Mouse (Mus musculus): ENCODE measurements around the gene Socs2. TPM values are rescaled to one million over a fixed set of nuclear protein-coding genes. Genes with fewer than 3 reads are reported as not detected.

Socs2 gene
- polyA plus RNA-seq, 1 experiment = 23.7 TPM

GRCm38 (mm10) chr10:95449033-95449432, 32.1 kb upstream of the Socs2 start:
- no peaks in the 10 kb centered on the region for H3K4me1 ChIP-seq (ENCODE audit: control insufficient read depth, insufficient read depth, low read length)
- TF ChIP-seq CTCF (IDR thresholded peaks at IDR 0.05; ENCODE audit: extremely low read depth, insufficient read depth, low read length) = no peak
- TF ChIP-seq POLR2A (IDR thresholded peaks at IDR 0.05; ENCODE audit: extremely low read depth, insufficient read depth, low read length) = no peak
- H3K4me3 ChIP-seq (ENCODE audit: insufficient read depth, low read length) = no peak overlapping the region
- H3K27ac ChIP-seq (ENCODE audit: insufficient read depth, low read length) = no peak overlapping the region

GRCm38 (mm10) chr10:95447954-95448353, 31.0 kb upstream of the Socs2 start:
- Histone ChIP-seq H3K4me1 (ENCODE audit: control insufficient read depth, insufficient read depth, low read length) (no peaks in the 10 kb centered on the region), H3K27ac (ENCODE audit: insufficient read depth, low read length) (no peak overlapping the region), H3K4me3 (ENCODE audit: insufficient read depth, low read length) (no peak overlapping the region)
- TF ChIP-seq CTCF (IDR thresholded peaks at IDR 0.05; ENCODE audit: extremely low read depth, insufficient read depth, low read length) = no peak
- no peak for TF ChIP-seq POLR2A (IDR thresholded peaks at IDR 0.05; ENCODE audit: extremely low read depth, insufficient read depth, low read length)

- Histone ChIP-seq H3K4me1 (ENCODE audit: control insufficient read depth, insufficient read depth, low read length) (no peaks in the 10 kb centered on the region), H3K4me3 (ENCODE audit: insufficient read depth, low read length) (no peak overlapping the region), H3K27ac (ENCODE audit: insufficient read depth, low read length) (no peak overlapping the region)
- TF ChIP-seq CTCF (IDR thresholded peaks at IDR 0.05; ENCODE audit: extremely low read depth, insufficient read depth, low read length) (no peak), POLR2A (IDR thresholded peaks at IDR 0.05; ENCODE audit: extremely low read depth, insufficient read depth, low read length) (no peak)
Measured at GRCm38 (mm10) chr10:95445104-95446056, 28.4 kb upstream of the Socs2 start.

- no peak overlapping the region for H3K4me3 ChIP-seq (ENCODE audit: insufficient read depth, low read length)
- TF ChIP-seq CTCF (IDR thresholded peaks at IDR 0.05; ENCODE audit: extremely low read depth, insufficient read depth, low read length) = no peak
- no peak for TF ChIP-seq POLR2A (IDR thresholded peaks at IDR 0.05; ENCODE audit: extremely low read depth, insufficient read depth, low read length)
- no peaks in the 10 kb centered on the region for H3K4me1 ChIP-seq (ENCODE audit: control insufficient read depth, insufficient read depth, low read length)
- no peak overlapping the region for H3K27ac ChIP-seq (ENCODE audit: insufficient read depth, low read length)
Measured at GRCm38 (mm10) chr10:95442334-95442733, 25.4 kb upstream of the Socs2 start.

GRCm38 (mm10) chr10:95440566-95440965, 23.6 kb upstream of the Socs2 start:
- Histone ChIP-seq H3K4me3 (ENCODE audit: insufficient read depth, low read length) (no peak overlapping the region), H3K4me1 (ENCODE audit: control insufficient read depth, insufficient read depth, low read length) (no peaks in the 10 kb centered on the region), H3K27ac (ENCODE audit: insufficient read depth, low read length) (no peak overlapping the region)
- TF ChIP-seq POLR2A (IDR thresholded peaks at IDR 0.05; ENCODE audit: extremely low read depth, insufficient read depth, low read length) (no peak), CTCF (IDR thresholded peaks at IDR 0.05; ENCODE audit: extremely low read depth, insufficient read depth, low read length) (no peak)

GRCm38 (mm10) chr10:95439718-95440339, 22.8 kb upstream of the Socs2 start:
- no peak overlapping the region for H3K4me3 ChIP-seq (ENCODE audit: insufficient read depth, low read length)
- no peak overlapping the region for H3K27ac ChIP-seq (ENCODE audit: insufficient read depth, low read length)
- no peak for TF ChIP-seq POLR2A (IDR thresholded peaks at IDR 0.05; ENCODE audit: extremely low read depth, insufficient read depth, low read length)
- TF ChIP-seq CTCF (IDR thresholded peaks at IDR 0.05; ENCODE audit: extremely low read depth, insufficient read depth, low read length) = no peak
- H3K4me1 ChIP-seq (ENCODE audit: control insufficient read depth, insufficient read depth, low read length) = no peaks in the 10 kb centered on the region

GRCm38 (mm10) chr10:95438941-95439340, 22.0 kb upstream of the Socs2 start:
- H3K4me3 ChIP-seq (ENCODE audit: insufficient read depth, low read length) = no peak overlapping the region
- TF ChIP-seq POLR2A (IDR thresholded peaks at IDR 0.05; ENCODE audit: extremely low read depth, insufficient read depth, low read length) = no peak
- no peak for TF ChIP-seq CTCF (IDR thresholded peaks at IDR 0.05; ENCODE audit: extremely low read depth, insufficient read depth, low read length)
- no peaks in the 10 kb centered on the region for H3K4me1 ChIP-seq (ENCODE audit: control insufficient read depth, insufficient read depth, low read length)
- H3K27ac ChIP-seq (ENCODE audit: insufficient read depth, low read length) = no peak overlapping the region

GRCm38 (mm10) chr10:95430271-95430670, 13.3 kb upstream of the Socs2 start:
- TF ChIP-seq POLR2A (IDR thresholded peaks at IDR 0.05; ENCODE audit: extremely low read depth, insufficient read depth, low read length) (no peak), CTCF (IDR thresholded peaks at IDR 0.05; ENCODE audit: extremely low read depth, insufficient read depth, low read length) (no peak)
- no peak overlapping the region for H3K4me3 ChIP-seq (ENCODE audit: insufficient read depth, low read length)
- H3K27ac ChIP-seq (ENCODE audit: insufficient read depth, low read length) = no peak overlapping the region
- no peaks in the 10 kb centered on the region for H3K4me1 ChIP-seq (ENCODE audit: control insufficient read depth, insufficient read depth, low read length)

GRCm38 (mm10) chr10:95429111-95429510, 12.1 kb upstream of the Socs2 start:
- no peaks in the 10 kb centered on the region for H3K4me1 ChIP-seq (ENCODE audit: control insufficient read depth, insufficient read depth, low read length)
- no peak overlapping the region for H3K27ac ChIP-seq (ENCODE audit: insufficient read depth, low read length)
- TF ChIP-seq CTCF (IDR thresholded peaks at IDR 0.05; ENCODE audit: extremely low read depth, insufficient read depth, low read length) (no peak), POLR2A (IDR thresholded peaks at IDR 0.05; ENCODE audit: extremely low read depth, insufficient read depth, low read length) (no peak)
- no peak overlapping the region for H3K4me3 ChIP-seq (ENCODE audit: insufficient read depth, low read length)
